Mouse (Mus musculus) adrenal gland, postnatal 25 days (tissue): Measurements from ENCODE around the gene Mettl21c. TPM values are rescaled to one million over a fixed set of nuclear protein-coding genes. Genes with fewer than 3 reads are reported as not detected.

Experiments used
- total RNA-seq: library from RNA; stranded (reverse); gene quantifications from 2 replicates; pipeline ENCODE4 v1.2.3, GENCODE M21; 2021

The Mettl21c gene
- total RNA-seq, 1 experiment from 2014 or later, result not detected

Other genes starting within 250 kb of the Mettl21c start
- 45.8 and 56.1 TPM in 2 replicates for gene Uxs1, start 192.2 kb downstream of the Mettl21c start, total RNA-seq
- 50.7 and 57.8 TPM in 2 replicates for gene Tpp2, start 86.4 kb downstream of the Mettl21c start, total RNA-seq
- 0.09 TPM in 1 of 2 replicates, not detected in the other for gene Gm8251, start 41.9 kb upstream of the Mettl21c start, total RNA-seq
- gene Tex30, start 82.4 kb upstream of the Mettl21c start, total RNA-seq, result 9.8 and 10.5 TPM in 2 replicates
- 22.0 and 25.6 TPM in 2 replicates for gene Kdelc1, start 98.8 kb upstream of the Mettl21c start, total RNA-seq
- gene Bivm, start 98.9 kb upstream of the Mettl21c start, total RNA-seq, result 20.8 and 26.5 TPM in 2 replicates
- 20.2 and 21.3 TPM in 2 replicates for gene Ercc5, start 127.7 kb upstream of the Mettl21c start, total RNA-seq
- not detected in 2 replicates for gene Mettl21e, start 198.9 kb upstream of the Mettl21c start, total RNA-seq